Mouse (Mus musculus) liver, embryonic 14.5 days (tissue): Measurements from ENCODE around the gene Dchs1.

Source experiments
- CTCF ChIP-seq: IDR thresholded peaks from 2 replicates; pipeline ENCODE4 v1.5.1; 2016; ENCODE audit warnings: antibody characterized with exemption, low read depth, control low read depth
- EP300 ChIP-seq: IDR thresholded peaks from 2 replicates; pipeline ENCODE4 v1.6.1; 2016; ENCODE audit warnings: antibody characterized with exemption, low read depth

GRCm38 (mm10) chr7:105786506-105787284, 759 bp downstream of the Dchs1 start:
- TF ChIP-seq CTCF (no peak), EP300 (no peak)
